Mouse (Mus musculus) liver, adult 2 months (tissue): ENCODE data around the gene Sp2.

Source experiments
- CTCF ChIP-seq: fragments of 200-500 bp; IDR thresholded peaks from 2 replicates; pipeline ENCODE4 v1.5.1; 2011; ENCODE audit warnings: low read depth, low read length, control low read depth
- POLR2A ChIP-seq: fragments of 200-500 bp; IDR thresholded peaks from 2 replicates; pipeline ENCODE4 v1.6.1; 2011; ENCODE audit warnings: low read length, control low read depth; ENCODE audit not compliant: insufficient read depth; ENCODE audit errors: extremely low read depth

DNA sequence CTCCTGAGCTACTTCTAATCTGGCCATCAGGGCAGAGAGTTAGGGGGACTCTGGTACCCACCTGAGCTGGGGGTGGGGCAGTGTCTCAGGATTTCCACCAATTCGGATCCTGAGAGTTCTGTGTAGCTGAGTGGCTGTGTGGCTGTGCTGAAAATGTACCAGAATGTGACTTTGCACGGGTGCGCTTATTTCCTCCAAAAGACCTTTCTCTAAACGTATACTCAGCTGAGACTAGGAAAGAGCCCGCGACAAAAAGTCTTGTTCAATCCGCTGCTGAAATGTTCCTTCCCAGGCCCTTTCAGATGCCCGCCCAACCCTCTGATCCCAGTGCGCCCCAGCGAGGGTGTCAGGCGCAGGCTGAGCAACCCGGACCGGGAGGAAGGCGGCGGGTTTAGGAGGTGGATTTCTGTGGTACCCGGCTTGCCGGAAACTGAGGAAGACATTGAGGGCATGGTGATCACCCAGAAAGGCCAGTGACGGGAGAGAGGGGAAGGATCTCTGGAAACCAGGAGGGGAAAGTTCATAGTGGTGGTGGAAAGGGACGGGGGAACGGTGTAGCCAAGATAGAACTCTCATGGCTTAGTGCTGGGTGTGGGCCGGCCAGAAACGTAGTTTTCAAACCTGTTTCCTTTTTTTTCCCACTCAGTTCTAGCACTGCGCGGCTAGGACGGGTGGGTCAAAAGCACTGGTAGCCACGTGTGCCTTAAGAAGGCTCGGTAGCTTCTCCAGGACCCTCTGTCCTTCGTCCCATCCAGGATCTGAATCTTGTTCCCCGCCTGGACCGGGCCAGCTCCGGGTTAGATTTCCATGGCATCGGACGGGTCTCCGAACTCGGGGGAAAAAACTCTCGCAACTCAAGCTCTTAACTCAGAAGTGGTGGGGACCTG is 35.2 kb upstream of the Sp2 start:
- TF ChIP-seq CTCF (no peak), POLR2A (no peak)
